Mouse (Mus musculus) MEL (cell line): ENCODE results near the gene Wdr60. TPM values are rescaled to one million over a fixed set of nuclear protein-coding genes. Genes with fewer than 3 reads are reported as not detected.
A peak's percentile ranks its signal among the peaks of the same experiment; 100 is the strongest.

Experiments used
- DNase-seq: peaks from one replicate; pipeline ENCODE4 v3.0.0; 2011; ENCODE audit warnings: low read depth, low spot score
- H3K27ac ChIP-seq: 2 replicates; pipeline ENCODE4 v1.5.1; 2012; ENCODE audit warnings: low read depth, mild to moderate bottlenecking, control low read depth, low read length, moderate library complexity; ENCODE audit not compliant: control insufficient read depth
- H3K27me3 ChIP-seq, 2 experiments: fragments of 150-350 bp in 1 of 2; sonication (generic) in 1 of 2; 2 replicates each; pipeline ENCODE4 v1.6.1; 2012; ENCODE audit warnings: low read length in 2 of 2, mild to moderate bottlenecking in 2 of 2, improper control_type of control experiment in 1 of 2, moderate library complexity in 1 of 2; ENCODE audit not compliant: insufficient read depth in 2 of 2, control insufficient read depth in 1 of 2
- H3K36me3 ChIP-seq, 2 experiments: 2 replicates each; pipeline ENCODE4 v1.6.1; 2012 to 2014; ENCODE audit warnings: low read length in 2 of 2, improper control_type of control experiment in 1 of 2, inconsistent platforms in 1 of 2, mild to moderate bottlenecking in 1 of 2; ENCODE audit not compliant: insufficient read depth in 2 of 2, control insufficient read depth in 1 of 2
- H3K4me1 ChIP-seq, 2 experiments: fragments of 150-350 bp in 1 of 2; sonication (generic) in 1 of 2; 2 replicates each; pipeline ENCODE4 v1.6.1; 2012; ENCODE audit warnings: low read length in 2 of 2, improper control_type of control experiment in 1 of 2, mild to moderate bottlenecking in 1 of 2; ENCODE audit not compliant: insufficient read depth in 2 of 2, control insufficient read depth in 1 of 2
- H3K4me3 ChIP-seq, 2 experiments: fragments of 150-350 bp in 1 of 2; sonication (generic) in 1 of 2; 2 replicates each; pipeline ENCODE4 v1.5.1; 2012; ENCODE audit warnings: low read depth in 2 of 2, low read length in 2 of 2, mild to moderate bottlenecking in 2 of 2, moderate library complexity in 2 of 2, control low read depth in 1 of 2, improper control_type of control experiment in 1 of 2; ENCODE audit not compliant: control insufficient read depth in 1 of 2, insufficient read depth in 1 of 2
- H3K79me2 ChIP-seq: 2 replicates; pipeline ENCODE4 v1.6.1; 2012; ENCODE audit warnings: mild to moderate bottlenecking, low read length, moderate library complexity; ENCODE audit not compliant: control insufficient read depth, poor library complexity, insufficient read depth
- H3K9ac ChIP-seq: 2 replicates; pipeline ENCODE4 v1.6.1; 2012; ENCODE audit warnings: low read depth, mild to moderate bottlenecking, control low read depth, low read length, moderate library complexity; ENCODE audit not compliant: control insufficient read depth, poor library complexity, severe bottlenecking
- H3K9me3 ChIP-seq: fragments of 150-350 bp; sonication (generic); replicated peaks from 2 replicates; pipeline ENCODE4 v1.6.1; 2012; ENCODE audit warnings: mild to moderate bottlenecking, low read length, improper control_type of control experiment, moderate library complexity; ENCODE audit not compliant: insufficient read depth
- CTCF ChIP-seq, 3 experiments: IDR thresholded peaks in 2 of 3; conservative IDR thresholded peaks in 1 of 3; 2 replicates each; pipeline ENCODE4 v1.5.1; 2011 to 2012; ENCODE audit warnings: low read length in 3 of 3, low read depth in 2 of 3, mild to moderate bottlenecking in 2 of 3, improper control_type of control experiment in 1 of 3, inconsistent platforms in 1 of 3, mixed read lengths in 1 of 3, moderate library complexity in 1 of 3; ENCODE audit not compliant: control insufficient read depth in 1 of 3, insufficient read depth in 1 of 3, poor library complexity in 1 of 3, severe bottlenecking in 1 of 3
- GATA1 ChIP-seq: IDR thresholded peaks from 2 replicates; pipeline ENCODE4 v1.6.1; 2011; ENCODE audit warnings: low read depth, low read length, improper control_type of control experiment
- MAFK ChIP-seq: IDR thresholded peaks from 2 replicates; pipeline ENCODE4 v1.6.1; 2011; ENCODE audit warnings: low read depth, mild to moderate bottlenecking, low read length, improper control_type of control experiment, borderline replicate concordance
- NRF1 ChIP-seq: IDR thresholded peaks from 2 replicates; pipeline ENCODE4 v1.6.1; 2014; ENCODE audit warnings: low read depth, mild to moderate bottlenecking, inconsistent platforms, low read length, improper control_type of control experiment, moderate library complexity; ENCODE audit not compliant: poor library complexity, insufficient read depth, severe bottlenecking
- RAD21 ChIP-seq: IDR thresholded peaks from 2 replicates; pipeline ENCODE4 v1.6.1; 2011; ENCODE audit warnings: mild to moderate bottlenecking, low read depth, low read length, improper control_type of control experiment
- SMC3 ChIP-seq: IDR thresholded peaks from 2 replicates; pipeline ENCODE4 v1.6.1; 2011; ENCODE audit warnings: low read depth, low read length, improper control_type of control experiment
- TCF12 ChIP-seq: IDR thresholded peaks from 2 replicates; pipeline ENCODE4 v1.6.1; 2014; ENCODE audit warnings: low read depth, mild to moderate bottlenecking, inconsistent platforms, low read length, improper control_type of control experiment, moderate library complexity
- ZC3H11A ChIP-seq: IDR thresholded peaks from 2 replicates; pipeline ENCODE4 v1.6.1; 2012; ENCODE audit warnings: low read depth, mild to moderate bottlenecking, inconsistent platforms, low read length, improper control_type of control experiment
- ZKSCAN1 ChIP-seq: IDR thresholded peaks from 2 replicates; pipeline ENCODE4 v1.6.1; 2012; ENCODE audit warnings: low read depth, mild to moderate bottlenecking, inconsistent platforms, low read length, improper control_type of control experiment, moderate library complexity
- polyA plus RNA-seq, 2 experiments: library from polyadenylated mRNA; stranded (reverse) in 1 of 2; unstranded in 1 of 2; fragments of >175 nt in 1 of 2; fragments of >200 nt in 1 of 2; gene quantifications; 2 replicates each; pipeline versions ENCODE4 v1.2.1 to v1.2.4; 2012; ENCODE audit warnings: low replicate concordance in 2 of 2, low read depth in 1 of 2; ENCODE audit not compliant: insufficient read length in 2 of 2, insufficient read depth in 1 of 2, missing spikeins in 1 of 2
- total RNA-seq: library from RNA; depleted of rRNA; stranded (reverse); fragments of 300-350 nt; gene quantifications from 2 replicates; pipeline ENCODE4 v1.2.3, GENCODE M21; 2012

The Wdr60 gene
- total and polyA plus RNA-seq, 3 experiments = 19.8 to 21.0 TPM; not detected in 1

- Histone ChIP-seq H3K9me3 (no peaks in the 10 kb centered on the region), H3K27ac (no peak overlapping the region), H3K79me2 (no peaks in the 10 kb centered on the region)
Observed at GRCm38 (mm10) chr12:116181436-116182050, 81.3 kb downstream of the Wdr60 start.

GRCm38 (mm10) chr12:116176930-116177329 lies 85.9 kb downstream of the Wdr60 start:
- TF ChIP-seq NRF1 (no peak), CTCF (IDR thresholded peaks at IDR 0.05 in 2 of 3, conservative IDR thresholded peaks at IDR 0.05 in 1 of 3; ENCODE audit: control insufficient read depth in 1 of 3, insufficient read depth in 1 of 3, low read depth in 2 of 3, low read length in 3 of 3, poor library complexity in 1 of 3, severe bottlenecking in 1 of 3) (peak; percentile 81 to 92 (median 90)), MAFK (no peak), SMC3 (peak; percentile 80), RAD21 (peak; percentile 69), ZC3H11A (peak; percentile 43; the same call in 1 of the 2 replicates)
- no peaks in the 10 kb centered on the region for H3K36me3 ChIP-seq
- H3K79me2 ChIP-seq = no peaks in the 10 kb centered on the region
- H3K4me1 ChIP-seq = no peaks in the 10 kb centered on the region
- peak; percentile 72 for DNase-seq
- no peaks in the 10 kb centered on the region for H3K27me3 ChIP-seq
- no peak overlapping the region for H3K4me3 ChIP-seq
- no peak overlapping the region for H3K9ac ChIP-seq
- H3K9me3 ChIP-seq = no peaks in the 10 kb centered on the region
- H3K27ac ChIP-seq = no peak overlapping the region

More at GRCm38 (mm10) chr12:116181436-116182050, 81.3 kb downstream of the Wdr60 start:
- Histone ChIP-seq H3K36me3 (no peaks in the 10 kb centered on the region), H3K4me1 (0 out of 4 replicates have a peak, but pooled peaks cover 0 to 3% of the 10 kb centered on the region in 2 experiments), H3K9ac (no peak overlapping the region), H3K4me3 (no peak overlapping the region), H3K27me3 (peaks cover 0 to 5% of the 10 kb centered on the region in 2 experiments; a peak in 2 of 4 replicates)
- DNase-seq = no peak
- TF ChIP-seq SMC3 = no peak
- no peak for TF ChIP-seq ZKSCAN1

GRCm38 (mm10) chr12:116169666-116170065 lies 93.2 kb downstream of the Wdr60 start:
- no peaks in the 10 kb centered on the region for H3K9me3 ChIP-seq
- no peaks in the 10 kb centered on the region for H3K27me3 ChIP-seq
- no peak overlapping the region for H3K4me3 ChIP-seq
- H3K27ac ChIP-seq = no peak overlapping the region
- H3K36me3 ChIP-seq = 0 out of 4 replicates have a peak, but pooled peaks cover 0 to 3% of the 10 kb centered on the region in 2 experiments
- H3K4me1 ChIP-seq = peaks cover 4% of the 10 kb centered on the region in 2 experiments; a peak in 2 of 4 replicates
- peak; percentile 66 for DNase-seq
- no peaks in the 10 kb centered on the region for H3K79me2 ChIP-seq
- TF ChIP-seq TCF12 (no peak), GATA1 (peak; percentile 9; the same call in 1 of the 2 replicates)
- H3K9ac ChIP-seq = no peak overlapping the region
